In the genomic region with DNA sequence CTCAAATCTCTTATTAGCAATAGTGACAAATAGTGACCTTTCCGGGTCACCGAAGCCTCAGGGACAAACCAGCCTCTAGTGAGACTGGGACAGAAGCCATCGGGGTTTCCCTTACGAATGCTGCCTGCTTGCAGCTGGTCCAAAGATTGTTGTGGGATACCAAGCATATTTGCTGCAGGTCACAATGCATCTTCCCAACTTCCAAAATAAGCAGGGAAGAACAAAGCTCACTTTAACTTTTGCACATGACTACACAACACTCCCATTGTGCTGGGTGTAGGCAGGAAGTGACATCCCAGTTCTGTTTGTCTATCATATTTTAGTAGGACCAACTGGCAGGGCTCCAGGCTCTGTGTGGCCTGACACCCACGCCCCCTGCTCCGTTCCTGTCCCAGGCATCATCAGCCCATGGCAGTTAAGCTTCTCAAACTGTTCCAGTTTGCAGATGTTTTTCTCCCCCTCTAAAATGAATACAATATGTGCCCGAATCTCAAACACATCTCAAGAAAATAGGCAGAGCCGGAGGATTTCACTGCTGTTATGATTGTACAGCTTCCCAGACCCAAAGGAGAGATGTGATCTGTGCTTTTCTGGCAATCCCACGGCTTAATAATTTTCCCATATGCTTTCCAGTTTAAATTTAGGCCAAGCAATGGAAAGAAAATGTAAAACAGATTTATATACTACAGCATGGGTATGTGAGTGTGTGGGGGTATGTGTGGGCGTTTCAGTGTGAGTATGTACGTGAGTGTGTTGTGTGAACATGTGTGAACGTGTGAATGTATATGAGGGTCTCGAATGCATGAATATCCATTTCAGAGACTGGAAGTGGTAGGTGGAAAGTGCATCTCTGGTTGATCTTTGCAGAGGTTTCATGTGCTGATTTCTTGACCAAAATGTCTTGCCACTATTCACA, we compare ENCODE assay signal across 8 mouse cellular contexts. TPM values are rescaled to one million over a fixed set of nuclear protein-coding genes. Genes with fewer than 3 reads are reported as not detected.
DNase-seq lines count a peak whose midpoint lies in the region; ATAC-seq and TF ChIP-seq lines count a peak whose summit lies in the region.

No protein-coding gene starts in this region.

- H3K9ac ChIP-seq in lung, embryonic 15.5 days = no peak overlapping the region

- H3K4me1 ChIP-seq in lung, embryonic 15.5 days = peaks cover 7% of the 10 kb centered on the region; the same call in 1 of the 2 replicates
- H3K4me1 ChIP-seq in lung, adult 2 months (ENCODE audit: control insufficient read depth, insufficient read depth, low read length) = no peaks in the 10 kb centered on the region

- peak; percentile 69 for ATAC-seq in lung, embryonic 15.5 days (ENCODE audit: borderline replicate concordance, extremely low read depth, low FRiP score, low TSS enrichment)

- intact Hi-C loops in left cerebral cortex, postnatal 14 days (cut with DNase I) = no loop called here

- WGBS in lung, embryonic 15.5 days = 69% methylated on average over 13 of the region's 13 CpGs
- 68% methylated on average over 13 of the region's 13 CpGs for WGBS in lung, adult 2 months

- no peaks in the 10 kb centered on the region for H3K27me3 ChIP-seq in lung, embryonic 15.5 days

- peak; percentile 22 for DNase-seq in adrenal gland, adult 2 months
- no peak for DNase-seq in adrenal gland, postnatal 4 days (ENCODE audit: low spot score in 2 of 2)
- no peak for DNase-seq in lung, adult 2 months
- peak; percentile 15 to 37 for DNase-seq in left cerebral cortex, postnatal 14 days (ENCODE audit: low spot score in 2 of 2)
- peak; percentile 43 for DNase-seq in telencephalon, adult 2 months (ENCODE audit: low read depth, low spot score)
- no peak for DNase-seq in cerebellum, postnatal 36 days
- no peak for DNase-seq in c-Kit-positive CD71-positive TER-119-positive erythroid progenitor cells, embryonic 14.5 days (ENCODE audit: low spot score)

- TF ChIP-seq CTCF in lung, adult 2 months (IDR thresholded peaks at IDR 0.05; ENCODE audit: insufficient read depth, low read length) = no peak

- 0 out of 2 replicates have a peak overlapping the region, but pooled peaks have one; percentile 34 for H3K27ac ChIP-seq in lung, embryonic 15.5 days

- no peaks in the 10 kb centered on the region for H3K9me3 ChIP-seq in lung, embryonic 15.5 days

- H3K4me3 ChIP-seq in lung, embryonic 15.5 days = no peak overlapping the region
- no peak overlapping the region for H3K4me3 ChIP-seq in lung, adult 2 months (replicated peaks; ENCODE audit: extremely low read depth, low read depth, low read length)

- no peak for TF ChIP-seq POLR2A in lung, adult 2 months (IDR thresholded peaks at IDR 0.05; ENCODE audit: borderline replicate concordance, extremely low read depth, low read depth, low read length)

- H3K36me3 ChIP-seq in lung, embryonic 15.5 days = no peaks in the 10 kb centered on the region; the same call in 1 of the 2 replicates

- no peak overlapping the region for H3K4me2 ChIP-seq in lung, embryonic 15.5 days

RNA-seq across cellular contexts. Expression of gene Fbxo48, which starts 55.5 kb away (rescaled TPM):
- total RNA-seq in adrenal gland, adult 2 months (2021) = under 1 TPM; 0.32 to 0.52 TPM
- 0.11 and 0.15 TPM in 2 replicates for polyA plus RNA-seq in adrenal gland, adult 2 months (2012; rRNA removed)
- total RNA-seq in adrenal gland, postnatal 4 days (2021) = 1 to 10 TPM; 3.4 to 4.4 TPM
- 1.6 and 2.7 TPM in 2 replicates for polyA plus RNA-seq in lung, embryonic 15.5 days (2015; fragmentation: Nextera tagmentation; extraction: Ambion mirVana)
- polyA plus RNA-seq in lung, adult 2 months (2012; rRNA removed) = 0.23 and 0.44 TPM in 2 replicates
- 1 to 10 TPM; 1.1 to 1.7 TPM for total RNA-seq in left cerebral cortex, postnatal 14 days (2021)

Comparison
In these comparisons a context has a peak if more than half of its experiments do, and no peak if none do; other contexts are left out.
1. DNase-seq: peak in adrenal gland, adult 2 months (single experiment), left cerebral cortex, postnatal 14 days (2 of 2) and telencephalon, adult 2 months (single experiment); none in adrenal gland, postnatal 4 days (0 of 2), lung, adult 2 months (single experiment), cerebellum, postnatal 36 days (0 of 2) and c-Kit-positive CD71-positive TER-119-positive erythroid progenitor cells, embryonic 14.5 days (single experiment).